Mouse (Mus musculus): ENCODE results near the gene Mapre1. TPM values are rescaled to one million over a fixed set of nuclear protein-coding genes. Genes with fewer than 3 reads are reported as not detected.

The Mapre1 gene
- polyA plus RNA-seq (2015; fragmentation: Illumina TruSeq; extraction: RNeasy Lipid Tissue Mini Kit (QIAGEN cat#74804); ENCODE audit: low read depth, low replicate concordance) = 66.8 TPM

GRCm38 (mm10) chr2:153740500-153741436 lies at the start of gene Mapre1:
TSS of gene Mapre1 (plus strand) at chr2:153741274.

DNA sequence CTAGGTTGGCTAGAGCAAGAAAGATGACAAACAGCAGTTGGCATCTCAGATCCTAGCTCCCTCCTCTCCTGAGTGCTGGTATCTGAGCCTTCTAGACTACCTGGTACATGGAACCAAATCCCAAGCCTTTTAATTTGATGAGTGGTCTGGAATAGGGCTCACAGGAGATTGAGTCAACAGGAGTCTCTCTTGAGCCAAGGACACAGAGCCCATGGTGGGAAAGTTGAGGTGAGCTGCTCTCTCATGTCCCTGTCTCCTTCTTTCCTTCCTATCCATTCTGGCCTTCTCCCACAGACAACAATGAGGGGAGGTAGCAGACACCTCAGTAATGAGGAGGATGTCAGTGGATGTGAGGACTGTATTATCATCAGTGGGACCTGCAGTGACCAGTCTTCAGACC lies 44.7 kb upstream of the Mapre1 start, which contains the start of gene Dnmt3c:
Gene Dnmt3c (plus strand): TSS at position 301 of the 400 bp plus-strand sequence.

GRCm38 (mm10) chr2:153779394-153779981 lies 38.4 kb downstream of the Mapre1 start, which contains the start of gene Efcab8:
TSS of gene Efcab8 (plus strand) at chr2:153779931.

Other genes with a start within 250 kb of the Mapre1 start
- not detected for gene 4930404H24Rik, start 248.5 kb upstream of the Mapre1 start, polyA plus RNA-seq (2015; fragmentation: Illumina TruSeq; extraction: RNeasy Lipid Tissue Mini Kit (QIAGEN cat#74804); ENCODE audit: low read depth, low replicate concordance)
- gene Nol4l, start 211.3 kb upstream of the Mapre1 start, polyA plus RNA-seq (2015; fragmentation: Illumina TruSeq; extraction: RNeasy Lipid Tissue Mini Kit (QIAGEN cat#74804); ENCODE audit: low read depth, low replicate concordance) = 19.2 TPM
- gene Commd7, start 108.5 kb upstream of the Mapre1 start, polyA plus RNA-seq (2015; fragmentation: Illumina TruSeq; extraction: RNeasy Lipid Tissue Mini Kit (QIAGEN cat#74804); ENCODE audit: low read depth, low replicate concordance) = 33.7 TPM
- 0.83 TPM for gene Dnmt3b, start 91.8 kb upstream of the Mapre1 start, polyA plus RNA-seq (2015; fragmentation: Illumina TruSeq; extraction: RNeasy Lipid Tissue Mini Kit (QIAGEN cat#74804); ENCODE audit: low read depth, low replicate concordance)
- gene Dnmt3c, start 44.6 kb upstream of the Mapre1 start, polyA plus RNA-seq (2015; fragmentation: Illumina TruSeq; extraction: RNeasy Lipid Tissue Mini Kit (QIAGEN cat#74804); ENCODE audit: low read depth, low replicate concordance) = not detected
- gene Efcab8, start 38.7 kb downstream of the Mapre1 start, polyA plus RNA-seq (2015; fragmentation: Illumina TruSeq; extraction: RNeasy Lipid Tissue Mini Kit (QIAGEN cat#74804); ENCODE audit: low read depth, low replicate concordance) = not detected
- gene Sun5, start 129.8 kb downstream of the Mapre1 start, polyA plus RNA-seq (2015; fragmentation: Illumina TruSeq; extraction: RNeasy Lipid Tissue Mini Kit (QIAGEN cat#74804); ENCODE audit: low read depth, low replicate concordance) = not detected
- gene Bpifb2, start 133.8 kb downstream of the Mapre1 start, polyA plus RNA-seq (2015; fragmentation: Illumina TruSeq; extraction: RNeasy Lipid Tissue Mini Kit (QIAGEN cat#74804); ENCODE audit: low read depth, low replicate concordance) = not detected
- gene Bpifb6, start 159.1 kb downstream of the Mapre1 start, polyA plus RNA-seq (2015; fragmentation: Illumina TruSeq; extraction: RNeasy Lipid Tissue Mini Kit (QIAGEN cat#74804); ENCODE audit: low read depth, low replicate concordance) = not detected
- not detected for gene Bpifb3, start 177.0 kb downstream of the Mapre1 start, polyA plus RNA-seq (2015; fragmentation: Illumina TruSeq; extraction: RNeasy Lipid Tissue Mini Kit (QIAGEN cat#74804); ENCODE audit: low read depth, low replicate concordance)
- not detected for gene Bpifb4, start 196.9 kb downstream of the Mapre1 start, polyA plus RNA-seq (2015; fragmentation: Illumina TruSeq; extraction: RNeasy Lipid Tissue Mini Kit (QIAGEN cat#74804); ENCODE audit: low read depth, low replicate concordance)
- not detected for gene Bpifa6, start 233.7 kb downstream of the Mapre1 start, polyA plus RNA-seq (2015; fragmentation: Illumina TruSeq; extraction: RNeasy Lipid Tissue Mini Kit (QIAGEN cat#74804); ENCODE audit: low read depth, low replicate concordance)

All from brain, adult 10 weeks (tissue).